Mouse (Mus musculus): ENCODE data around the gene Luzp1. TPM values are rescaled to one million over a fixed set of nuclear protein-coding genes. Genes with fewer than 3 reads are reported as not detected.

Gene Luzp1
- polyA plus RNA-seq, 1 experiment from 2014 or later = 58.1 TPM

- H3K27ac ChIP-seq (replicated peaks) = no peak overlapping the region
- H3K36me3 ChIP-seq = no peaks in the 10 kb centered on the region
- H3K4me2 ChIP-seq = no peak overlapping the region
- H3K9ac ChIP-seq = no peak overlapping the region
- no peaks in the 10 kb centered on the region for H3K4me1 ChIP-seq (replicated peaks)
- no peak overlapping the region for H3K4me3 ChIP-seq
- WGBS = 94% methylated on average over 2 of the region's 2 CpGs
- no peaks in the 10 kb centered on the region for H3K27me3 ChIP-seq
- ATAC-seq (ENCODE audit: low FRiP score, low read depth) = no peak
- H3K9me3 ChIP-seq = no peaks in the 10 kb centered on the region
Observed at GRCm38 (mm10) chr4:136518141-136518540, 48.6 kb downstream of the Luzp1 start.

- WGBS = 98% methylated on average over 2 of the region's 2 CpGs
- Histone ChIP-seq H3K9ac (no peak overlapping the region), H3K9me3 (no peaks in the 10 kb centered on the region), H3K27me3 (no peaks in the 10 kb centered on the region), H3K27ac (replicated peaks) (no peak overlapping the region), H3K4me2 (no peak overlapping the region), H3K36me3 (no peaks in the 10 kb centered on the region), H3K4me1 (replicated peaks) (no peaks in the 10 kb centered on the region), H3K4me3 (no peak overlapping the region)
- no peak for ATAC-seq (ENCODE audit: low FRiP score, low read depth)
Observed at GRCm38 (mm10) chr4:136518576-136518975, 49.0 kb downstream of the Luzp1 start.

- Histone ChIP-seq H3K4me3 (no peak overlapping the region), H3K4me1 (replicated peaks) (no peaks in the 10 kb centered on the region), H3K27ac (replicated peaks) (no peak overlapping the region), H3K4me2 (no peak overlapping the region), H3K9me3 (no peaks in the 10 kb centered on the region), H3K36me3 (no peaks in the 10 kb centered on the region), H3K27me3 (no peaks in the 10 kb centered on the region), H3K9ac (no peak overlapping the region)
- no peak for ATAC-seq (ENCODE audit: low FRiP score, low read depth)
Observed at GRCm38 (mm10) chr4:136519866-136520265, 50.3 kb downstream of the Luzp1 start.

DNA sequence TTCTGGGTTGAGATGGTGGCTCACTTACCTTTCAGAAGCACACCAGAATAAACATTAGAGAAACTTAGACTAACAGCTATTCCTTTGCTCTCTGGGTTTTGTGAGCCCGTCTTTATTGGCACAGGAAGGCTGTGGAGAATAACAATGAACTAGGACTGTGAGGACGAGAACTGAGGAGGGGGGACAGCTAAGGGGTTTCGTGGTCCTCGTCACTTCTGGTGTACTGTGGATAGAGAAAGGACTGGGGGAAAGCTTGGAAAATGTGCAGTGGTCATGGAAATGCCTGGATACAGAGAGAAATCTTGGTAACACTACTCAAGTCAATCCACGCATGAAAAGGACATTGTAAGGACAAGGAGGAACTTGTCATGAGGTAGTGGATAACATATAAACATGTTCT lies 52.3 kb downstream of the Luzp1 start:
- Histone ChIP-seq H3K4me3 (no peak overlapping the region), H3K27me3 (no peaks in the 10 kb centered on the region), H3K4me2 (no peak overlapping the region), H3K9ac (no peak overlapping the region), H3K36me3 (no peaks in the 10 kb centered on the region), H3K4me1 (replicated peaks) (no peaks in the 10 kb centered on the region), H3K27ac (replicated peaks) (no peak overlapping the region), H3K9me3 (no peaks in the 10 kb centered on the region)
- WGBS = 69% methylated on average over 5 of the region's 5 CpGs
- no peak for ATAC-seq (ENCODE audit: low FRiP score, low read depth)

DNA sequence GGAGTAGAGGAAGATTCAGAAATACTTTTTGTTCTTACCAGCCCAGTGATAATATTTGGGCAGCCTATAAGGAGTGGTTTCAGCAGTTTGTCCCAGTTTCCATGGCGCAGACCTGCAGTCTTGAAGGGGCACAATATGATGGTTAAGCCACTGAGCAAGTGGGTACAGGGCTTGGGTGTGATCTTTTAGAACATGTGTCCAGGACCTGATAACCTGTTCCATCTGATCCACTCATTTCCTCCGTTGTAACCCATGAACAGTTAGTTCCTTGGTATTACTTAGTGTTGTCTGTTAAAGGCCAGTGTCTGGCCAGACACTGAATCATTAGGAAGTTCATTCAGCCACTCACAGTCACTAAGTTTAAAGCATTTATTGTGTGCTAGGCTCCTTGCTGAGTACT lies 54.7 kb downstream of the Luzp1 start:
- Histone ChIP-seq H3K27me3 (no peaks in the 10 kb centered on the region), H3K4me3 (no peak overlapping the region), H3K36me3 (no peaks in the 10 kb centered on the region), H3K27ac (replicated peaks) (no peak overlapping the region), H3K4me1 (replicated peaks) (no peaks in the 10 kb centered on the region), H3K9ac (no peak overlapping the region), H3K9me3 (no peaks in the 10 kb centered on the region), H3K4me2 (no peak overlapping the region)
- WGBS = 89% methylated on average over 2 of the region's 2 CpGs
- no peak for ATAC-seq (ENCODE audit: low FRiP score, low read depth)

- Histone ChIP-seq H3K9ac (no peak overlapping the region), H3K27me3 (no peaks in the 10 kb centered on the region), H3K4me1 (replicated peaks) (no peaks in the 10 kb centered on the region), H3K4me3 (no peak overlapping the region), H3K36me3 (no peaks in the 10 kb centered on the region), H3K4me2 (no peak overlapping the region), H3K27ac (replicated peaks) (no peak overlapping the region), H3K9me3 (no peaks in the 10 kb centered on the region)
- 0 out of 2 replicates have a peak, but pooled peaks have one; percentile 71 for ATAC-seq (ENCODE audit: low FRiP score, low read depth)
- 17% methylated on average over 4 of the region's 4 CpGs for WGBS
Observed at GRCm38 (mm10) chr4:136526412-136526811, 56.9 kb downstream of the Luzp1 start.

- Histone ChIP-seq H3K4me2 (no peak overlapping the region), H3K4me3 (no peak overlapping the region), H3K4me1 (replicated peaks) (peaks cover 19% of the 10 kb centered on the region), H3K27me3 (no peaks in the 10 kb centered on the region), H3K36me3 (peaks cover 59% of the 10 kb centered on the region), H3K27ac (replicated peaks) (no peak overlapping the region), H3K9ac (no peak overlapping the region), H3K9me3 (no peaks in the 10 kb centered on the region)
- WGBS = 85% methylated on average over 3 of the region's 3 CpGs
- ATAC-seq (ENCODE audit: low FRiP score, low read depth) = no peak
Observed at GRCm38 (mm10) chr4:136545151-136545550, 75.6 kb downstream of the Luzp1 start.

GRCm38 (mm10) chr4:136546279-136547045 lies 76.9 kb downstream of the Luzp1 start:
- H3K27ac ChIP-seq (replicated peaks) = no peak overlapping the region
- WGBS = 82% methylated on average over 3 of the region's 3 CpGs
- H3K9me3 ChIP-seq = no peaks in the 10 kb centered on the region
- H3K4me1 ChIP-seq (replicated peaks) = peaks cover 19% of the 10 kb centered on the region
- H3K27me3 ChIP-seq = no peaks in the 10 kb centered on the region
- H3K9ac ChIP-seq = no peak overlapping the region
- no peak for ATAC-seq (ENCODE audit: low FRiP score, low read depth)
- H3K36me3 ChIP-seq = peaks cover 65% of the 10 kb centered on the region
- no peak overlapping the region for H3K4me3 ChIP-seq
- no peak overlapping the region for H3K4me2 ChIP-seq

DNA sequence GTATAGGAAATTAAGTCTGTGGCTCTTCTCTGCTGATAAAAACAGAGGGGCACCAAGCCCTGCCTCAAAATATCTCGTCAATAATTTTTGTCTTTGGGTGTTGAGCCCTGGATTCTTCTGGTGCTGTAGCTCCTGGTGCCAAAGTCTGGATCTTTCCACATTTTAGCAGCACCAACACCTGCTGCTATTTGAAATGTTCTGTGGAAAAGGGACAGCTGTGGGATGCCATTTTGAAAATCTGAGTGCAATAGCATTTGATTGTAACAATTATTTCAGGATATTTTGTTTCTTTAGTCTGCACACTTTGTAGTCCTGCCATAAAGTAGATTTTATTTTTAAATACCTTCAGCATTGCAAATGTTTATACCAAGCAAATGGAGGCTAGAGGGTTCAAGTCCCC lies 78.2 kb downstream of the Luzp1 start:
- Histone ChIP-seq H3K4me2 (no peak overlapping the region), H3K27me3 (no peaks in the 10 kb centered on the region), H3K4me1 (replicated peaks) (peaks cover 19% of the 10 kb centered on the region), H3K27ac (replicated peaks) (peak overlapping the region; percentile 35), H3K4me3 (no peak overlapping the region), H3K9me3 (no peaks in the 10 kb centered on the region), H3K9ac (no peak overlapping the region), H3K36me3 (peaks cover 64% of the 10 kb centered on the region)
- 87% methylated on average over 1 of the region's 1 CpGs for WGBS
- ATAC-seq (ENCODE audit: low FRiP score, low read depth) = no peak

DNA sequence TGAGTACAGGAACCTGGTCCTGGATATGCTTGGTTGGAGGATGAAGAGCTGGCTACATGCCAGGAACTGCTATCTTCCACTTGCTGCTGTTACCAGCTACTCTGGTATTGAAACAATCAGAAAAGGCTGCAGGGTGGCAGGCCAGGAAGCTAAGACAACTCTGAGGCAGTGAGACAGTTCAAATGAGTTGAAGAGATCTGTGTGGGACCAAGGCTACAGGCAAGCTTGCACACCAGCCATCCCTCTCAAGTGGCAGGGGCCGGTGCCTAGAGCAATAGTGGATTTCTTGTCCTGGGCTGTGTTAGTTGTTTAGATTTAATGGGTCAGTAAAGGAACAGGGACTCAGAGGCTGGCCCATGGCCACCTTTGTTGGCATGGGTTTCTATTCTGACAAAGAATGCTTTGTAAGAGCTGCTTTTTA lies 78.8 kb downstream of the Luzp1 start:
- no peaks in the 10 kb centered on the region for H3K9me3 ChIP-seq
- peak overlapping the region; percentile 35 for H3K27ac ChIP-seq (replicated peaks)
- peaks cover 19% of the 10 kb centered on the region for H3K4me1 ChIP-seq (replicated peaks)
- H3K9ac ChIP-seq = no peak overlapping the region
- H3K4me3 ChIP-seq = no peak overlapping the region
- WGBS = 64% methylated on average over 1 of the region's 1 CpGs
- H3K36me3 ChIP-seq = peaks cover 67% of the 10 kb centered on the region
- H3K4me2 ChIP-seq = no peak overlapping the region
- no peaks in the 10 kb centered on the region for H3K27me3 ChIP-seq
- ATAC-seq (ENCODE audit: low FRiP score, low read depth) = no peak

DNA sequence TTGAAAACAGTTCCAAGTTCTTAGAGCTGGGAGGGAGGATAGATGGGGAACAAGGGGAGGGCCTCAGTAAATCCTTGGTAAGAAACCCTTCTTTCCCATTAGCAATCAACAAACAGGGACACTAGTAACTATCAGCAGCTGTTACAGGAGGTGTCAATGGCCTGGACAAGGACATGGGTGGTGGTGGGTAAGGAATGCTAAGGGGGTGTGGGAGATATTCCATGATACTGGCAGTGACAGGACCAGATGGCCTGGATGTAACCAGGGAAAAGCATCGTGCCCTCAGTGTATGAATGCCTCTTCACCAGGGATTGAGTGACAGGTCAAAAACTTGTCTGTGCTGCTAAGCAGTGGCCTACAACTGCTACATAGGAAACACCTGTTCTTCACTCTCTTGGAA lies 83.5 kb downstream of the Luzp1 start:
- no peak overlapping the region for H3K27ac ChIP-seq (replicated peaks)
- H3K36me3 ChIP-seq = peaks cover 79% of the 10 kb centered on the region
- peaks cover 10% of the 10 kb centered on the region for H3K4me1 ChIP-seq (replicated peaks)
- no peak overlapping the region for H3K4me2 ChIP-seq
- H3K9ac ChIP-seq = no peak overlapping the region
- 61% methylated on average over 1 of the region's 1 CpGs for WGBS
- H3K4me3 ChIP-seq = no peak overlapping the region
- H3K9me3 ChIP-seq = no peaks in the 10 kb centered on the region
- ATAC-seq (ENCODE audit: low FRiP score, low read depth) = no peak
- H3K27me3 ChIP-seq = no peaks in the 10 kb centered on the region

- Histone ChIP-seq H3K27ac (replicated peaks) (no peak overlapping the region), H3K4me2 (no peak overlapping the region), H3K4me1 (replicated peaks) (no peaks in the 10 kb centered on the region), H3K27me3 (no peaks in the 10 kb centered on the region), H3K9ac (no peak overlapping the region), H3K4me3 (no peak overlapping the region), H3K9me3 (no peaks in the 10 kb centered on the region), H3K36me3 (peaks cover 75% of the 10 kb centered on the region)
- no peak for ATAC-seq (ENCODE audit: low FRiP score, low read depth)
- 95% methylated on average over 2 of the region's 2 CpGs for WGBS
Observed at GRCm38 (mm10) chr4:136557638-136558037, 88.1 kb downstream of the Luzp1 start.

GRCm38 (mm10) chr4:136559690-136560089 lies 90.1 kb downstream of the Luzp1 start:
- no peak overlapping the region for H3K27ac ChIP-seq (replicated peaks)
- H3K9me3 ChIP-seq = no peaks in the 10 kb centered on the region
- H3K4me2 ChIP-seq = no peak overlapping the region
- H3K9ac ChIP-seq = no peak overlapping the region
- no peaks in the 10 kb centered on the region for H3K4me1 ChIP-seq (replicated peaks)
- ATAC-seq (ENCODE audit: low FRiP score, low read depth) = no peak
- H3K36me3 ChIP-seq = peaks cover 57% of the 10 kb centered on the region
- H3K27me3 ChIP-seq = no peaks in the 10 kb centered on the region
- 95% methylated on average over 2 of the region's 2 CpGs for WGBS
- H3K4me3 ChIP-seq = no peak overlapping the region
